Mouse (Mus musculus) forebrain, embryonic 16.5 days (tissue): ENCODE measurements around the gene Spdya. TPM values are rescaled to one million over a fixed set of nuclear protein-coding genes. Genes with fewer than 3 reads are reported as not detected.

Experiments
- ATAC-seq: fragments of 200-750 bp; cut with Nextera tagmentation; 2 replicates; pipeline ENCODE4 v1.8.0; 2017; ENCODE audit warnings: mild to moderate bottlenecking, moderate library complexity
- H3K27ac ChIP-seq: fragments of 300-500 bp; sonication (generic); 2 replicates; pipeline ENCODE4 v1.5.1; 2014; ENCODE audit warnings: low read length, control low read depth
- H3K27me3 ChIP-seq: fragments of 300-500 bp; sonication (generic); replicated peaks from 2 replicates; pipeline ENCODE4 v1.6.1; 2014; ENCODE audit warnings: low read length; ENCODE audit not compliant: control insufficient read depth, insufficient read depth
- H3K36me3 ChIP-seq: fragments of 300-500 bp; sonication (generic); 2 replicates; pipeline ENCODE4 v1.6.1; 2014; ENCODE audit not compliant: control insufficient read depth, insufficient read depth
- H3K4me1 ChIP-seq: fragments of 300-500 bp; sonication (generic); replicated peaks from 2 replicates; pipeline ENCODE4 v1.6.1; 2014; ENCODE audit warnings: low read length; ENCODE audit not compliant: control insufficient read depth, insufficient read depth
- H3K4me2 ChIP-seq: fragments of 300-500 bp; sonication (generic); 2 replicates; pipeline ENCODE4 v1.6.1; 2014; ENCODE audit warnings: mild to moderate bottlenecking, low read length, control low read depth
- H3K4me3 ChIP-seq: fragments of 300-500 bp; sonication (generic); replicated peaks from 2 replicates; pipeline ENCODE4 v1.5.1; 2014; ENCODE audit warnings: mild to moderate bottlenecking, low read length, control low read depth
- H3K9ac ChIP-seq: fragments of 300-500 bp; sonication (generic); replicated peaks from 2 replicates; pipeline ENCODE4 v1.6.1; 2014; ENCODE audit warnings: low read depth, low read length, control low read depth
- H3K9me3 ChIP-seq: fragments of 300-500 bp; sonication (generic); 2 replicates; pipeline ENCODE4 v1.6.1; 2016; ENCODE audit warnings: low read length; ENCODE audit not compliant: control insufficient read depth
- WGBS: fragments of 180-500 bp; shearing (Covaris S2); extraction: QIAGEN DNeasy Blood & Tissue Kit; methylation state at CpG from one replicate; pipeline ENCODE4 v1.1.7; 2014; 5-methylcytosine and 5-hydroxymethylcytosine counted together
- polyA plus RNA-seq: library from polyadenylated mRNA; unstranded; fragments of >200 nt; fragmentation: Nextera tagmentation; extraction: Ambion mirVana; gene quantifications from 2 replicates; pipeline ENCODE4 v1.2.1, GENCODE M21; 2015

The Spdya gene
- polyA plus RNA-seq, 1 experiment from 2014 or later: 1.6 TPM

DNA sequence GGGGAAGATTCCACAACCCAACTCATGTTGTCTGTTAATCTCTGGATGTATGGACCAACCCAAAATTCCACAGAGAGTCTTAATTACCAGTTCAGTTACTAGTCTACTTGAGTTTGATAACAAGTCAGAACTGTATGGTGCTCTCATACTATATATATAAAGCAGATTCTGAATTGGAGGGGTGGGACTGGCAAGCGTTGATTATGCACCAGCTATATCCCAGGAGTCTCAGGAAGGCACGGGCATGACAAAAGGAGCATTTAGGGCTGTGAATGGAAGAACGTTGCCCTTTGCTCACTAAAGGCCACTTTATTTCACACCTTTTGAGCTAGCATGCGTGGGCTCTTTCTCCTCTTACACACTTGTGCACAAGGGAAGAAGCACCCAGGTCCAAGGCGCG is 511 bp upstream of the Spdya start:
- Histone ChIP-seq H3K9me3 (no peaks in the 10 kb centered on the region), H3K4me2 (peak overlapping the region; percentile 88), H3K4me1 (peaks cover 8% of the 10 kb centered on the region), H3K9ac (peak overlapping the region; percentile 83), H3K36me3 (no peaks in the 10 kb centered on the region), H3K4me3 (peak overlapping the region; percentile 79), H3K27ac (no peak overlapping the region), H3K27me3 (peaks cover 5% of the 10 kb centered on the region; the same call in 1 of the 2 replicates)
- peak; percentile 51 for ATAC-seq
- 5% methylated on average over 6 of the region's 6 CpGs for WGBS

DNA sequence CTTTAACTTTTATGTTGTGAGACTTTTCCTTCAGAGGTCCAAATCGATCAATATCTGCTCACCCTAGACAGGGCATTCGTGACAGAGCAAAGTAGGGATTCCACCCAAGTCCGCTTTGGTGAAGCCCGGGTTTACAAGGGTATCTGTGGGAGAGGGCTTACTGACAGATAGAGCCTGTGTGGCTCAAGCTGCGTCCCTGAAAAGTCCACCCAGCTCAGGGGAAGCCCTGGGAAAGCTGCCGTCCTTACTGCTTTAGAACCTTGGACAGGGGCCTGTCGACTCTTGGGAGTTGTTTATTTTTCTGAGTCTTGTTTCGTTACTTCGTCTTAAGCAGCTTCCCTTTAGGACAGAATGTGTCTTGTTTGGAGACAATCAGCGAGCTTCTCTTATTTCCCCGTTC is 1.0 kb downstream of the Spdya start:
- Histone ChIP-seq H3K36me3 (no peaks in the 10 kb centered on the region), H3K27me3 (peaks cover 5% of the 10 kb centered on the region; the same call in 1 of the 2 replicates), H3K4me2 (peak overlapping the region; percentile 88), H3K4me1 (peaks cover 8% of the 10 kb centered on the region), H3K4me3 (peak overlapping the region; percentile 79; the same call in 1 of the 2 replicates), H3K27ac (no peak overlapping the region), H3K9me3 (no peaks in the 10 kb centered on the region), H3K9ac (peak overlapping the region; percentile 83; the same call in 1 of the 2 replicates)
- ATAC-seq: no peak
- 15% methylated on average over 11 of the region's 11 CpGs for WGBS

DNA sequence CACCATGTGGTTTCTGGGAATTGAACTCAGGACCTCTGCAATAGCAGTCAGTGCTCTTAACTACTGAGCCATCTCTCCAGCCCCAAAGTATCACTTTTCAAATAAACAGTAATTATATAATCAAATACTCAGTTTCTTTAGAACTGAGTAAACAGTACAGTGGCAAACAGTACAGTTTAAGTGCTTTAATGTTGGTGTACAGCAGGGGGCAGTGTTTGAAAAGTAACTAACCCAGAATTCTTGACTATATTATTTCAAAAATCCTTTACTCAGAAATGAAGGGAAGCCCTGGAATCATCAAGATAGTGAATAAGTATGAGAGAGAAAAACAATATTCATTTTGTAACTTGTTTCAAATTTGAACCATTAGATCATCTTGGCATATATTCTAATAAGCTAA is 9.8 kb downstream of the Spdya start:
- no peaks in the 10 kb centered on the region for H3K9me3 ChIP-seq
- no peak overlapping the region for H3K9ac ChIP-seq
- H3K27me3 ChIP-seq: no peaks in the 10 kb centered on the region
- no peak for ATAC-seq
- no peak overlapping the region for H3K27ac ChIP-seq
- H3K36me3 ChIP-seq: no peaks in the 10 kb centered on the region
- no peak overlapping the region for H3K4me2 ChIP-seq
- no peaks in the 10 kb centered on the region for H3K4me1 ChIP-seq
- no peak overlapping the region for H3K4me3 ChIP-seq

DNA sequence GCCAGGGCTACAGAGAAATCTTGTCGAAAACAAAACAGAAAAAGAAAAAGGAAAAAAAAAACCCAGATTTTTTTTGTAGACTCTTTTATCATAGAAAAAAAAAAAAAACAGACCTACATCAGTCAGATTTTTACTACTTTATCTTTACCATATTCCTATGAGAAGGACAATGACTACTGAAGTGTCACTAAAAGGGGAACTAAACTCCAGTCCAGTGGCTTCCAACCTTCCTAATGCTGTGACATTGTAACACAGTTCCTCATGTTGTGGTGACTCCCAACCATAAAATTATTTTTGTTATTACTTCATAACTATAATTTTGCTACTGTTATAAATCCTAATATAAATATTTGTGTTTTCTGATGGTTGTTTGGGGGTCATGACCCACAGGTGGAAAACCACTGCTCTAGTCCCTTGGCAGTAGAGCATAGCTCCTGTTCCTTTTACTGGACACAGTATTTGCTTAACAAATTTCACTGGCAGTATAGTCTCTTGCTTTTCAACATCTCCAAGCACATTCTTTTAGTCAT is 27.4 kb downstream of the Spdya start:
- H3K9ac ChIP-seq: no peak overlapping the region
- H3K4me1 ChIP-seq: no peaks in the 10 kb centered on the region
- no peaks in the 10 kb centered on the region for H3K9me3 ChIP-seq
- H3K27ac ChIP-seq: no peak overlapping the region
- no peaks in the 10 kb centered on the region for H3K27me3 ChIP-seq
- H3K4me3 ChIP-seq: no peak overlapping the region
- no peak overlapping the region for H3K4me2 ChIP-seq
- ATAC-seq: no peak
- no peaks in the 10 kb centered on the region for H3K36me3 ChIP-seq
- 100% methylated on average over 1 of the region's 1 CpGs for WGBS

DNA sequence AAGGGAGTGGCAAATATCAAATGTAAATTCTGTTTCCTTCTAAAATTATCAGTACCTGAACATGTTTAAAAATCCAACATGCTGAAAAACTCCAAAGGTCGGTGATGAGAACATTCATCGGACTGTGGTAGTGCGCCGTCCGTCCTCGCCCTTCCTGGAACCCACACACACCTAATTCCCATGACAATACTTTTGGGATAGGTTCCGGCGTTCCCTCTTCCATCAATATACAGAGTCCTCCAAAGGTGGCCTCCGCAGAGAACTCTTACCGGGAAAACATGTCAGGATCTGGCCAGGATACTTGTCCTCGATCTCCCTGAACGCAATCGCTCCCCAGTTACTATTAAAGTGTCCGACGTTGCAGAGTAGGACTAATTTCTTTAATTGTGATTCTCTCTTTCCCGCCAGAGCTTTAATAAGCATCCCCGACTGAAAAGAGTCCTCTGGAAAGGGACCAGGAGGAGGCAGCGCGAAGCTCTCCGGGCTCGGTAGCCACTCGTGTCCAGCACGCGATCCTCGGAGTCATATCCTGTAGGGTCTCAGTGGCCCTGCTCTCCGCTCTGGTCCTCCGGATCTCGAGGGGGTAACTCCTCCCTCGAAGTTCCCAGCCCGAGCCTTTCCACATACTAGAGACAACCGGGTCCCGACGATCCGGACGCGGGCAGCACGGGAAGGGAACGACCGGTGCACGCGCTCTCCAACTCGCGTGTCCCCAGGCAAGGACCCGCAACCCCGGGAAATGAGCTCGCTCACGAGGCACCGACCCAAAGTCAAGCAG is 46.2 kb downstream of the Spdya start:
- WGBS: under 1% methylated on average over 48 of the region's 48 CpGs
- peak; percentile 80; the same call in 1 of the 2 replicates for ATAC-seq
- H3K27me3 ChIP-seq: no peaks in the 10 kb centered on the region; the same call in 1 of the 2 replicates
- H3K9me3 ChIP-seq: no peaks in the 10 kb centered on the region
- no peaks in the 10 kb centered on the region for H3K36me3 ChIP-seq
- H3K4me2 ChIP-seq: peak overlapping the region; percentile 98
- peak overlapping the region; percentile 62 for H3K27ac ChIP-seq
- H3K4me1 ChIP-seq: peaks cover 26% of the 10 kb centered on the region
- H3K9ac ChIP-seq: peak overlapping the region; percentile 79
- H3K4me3 ChIP-seq: peak overlapping the region; percentile 89

DNA sequence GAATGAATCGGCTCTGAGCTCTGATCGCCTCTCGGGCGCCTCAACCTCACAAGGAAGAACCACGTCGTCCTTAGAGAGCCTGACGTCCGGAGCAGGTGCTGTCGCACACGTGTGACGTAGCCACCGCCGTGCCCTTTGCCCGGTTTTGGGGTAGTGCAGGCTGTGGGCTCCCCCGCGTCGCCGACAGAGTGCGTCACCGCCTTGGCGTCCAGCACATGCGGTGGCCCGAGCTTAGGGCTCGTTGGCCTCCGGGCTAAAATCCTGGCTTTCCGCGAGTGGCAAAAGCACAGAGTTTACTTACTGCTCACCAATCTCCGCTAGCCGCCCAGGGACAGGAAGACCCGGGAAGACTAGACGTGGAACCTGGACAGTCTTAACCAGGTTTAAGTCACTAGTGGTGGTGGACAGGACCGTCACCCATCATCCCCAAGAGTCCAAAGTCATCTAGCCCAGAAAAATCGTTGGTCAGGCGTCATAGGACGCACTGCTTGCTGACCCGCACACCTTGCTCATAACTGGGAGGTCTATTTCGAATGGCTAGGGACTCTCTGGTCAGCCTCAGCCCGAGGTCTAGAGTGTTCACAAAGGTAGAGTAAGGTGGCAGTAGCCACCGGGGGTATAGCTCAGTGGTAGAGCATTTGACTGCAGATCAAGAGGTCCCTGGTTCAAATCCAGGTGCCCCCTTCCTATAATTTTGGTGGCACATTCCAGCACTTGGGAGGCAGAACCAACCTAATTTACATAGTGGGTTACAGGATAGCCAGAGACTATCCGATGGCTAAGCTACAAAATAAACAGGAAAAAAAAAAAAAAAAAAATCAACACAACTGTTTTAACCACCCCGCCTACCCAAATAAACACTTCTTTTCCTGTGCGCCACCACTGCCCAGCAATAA is 47.0 kb downstream of the Spdya start:
- Histone ChIP-seq H3K9me3 (no peaks in the 10 kb centered on the region), H3K4me2 (peak overlapping the region; percentile 98), H3K27ac (peak overlapping the region; percentile 62), H3K27me3 (no peaks in the 10 kb centered on the region; the same call in 1 of the 2 replicates), H3K9ac (peak overlapping the region; percentile 79), H3K4me3 (peak overlapping the region; percentile 89), H3K36me3 (no peaks in the 10 kb centered on the region), H3K4me1 (peaks cover 26% of the 10 kb centered on the region)
- peak; percentile 99 for ATAC-seq
- 6% methylated on average over 42 of the region's 42 CpGs for WGBS

DNA sequence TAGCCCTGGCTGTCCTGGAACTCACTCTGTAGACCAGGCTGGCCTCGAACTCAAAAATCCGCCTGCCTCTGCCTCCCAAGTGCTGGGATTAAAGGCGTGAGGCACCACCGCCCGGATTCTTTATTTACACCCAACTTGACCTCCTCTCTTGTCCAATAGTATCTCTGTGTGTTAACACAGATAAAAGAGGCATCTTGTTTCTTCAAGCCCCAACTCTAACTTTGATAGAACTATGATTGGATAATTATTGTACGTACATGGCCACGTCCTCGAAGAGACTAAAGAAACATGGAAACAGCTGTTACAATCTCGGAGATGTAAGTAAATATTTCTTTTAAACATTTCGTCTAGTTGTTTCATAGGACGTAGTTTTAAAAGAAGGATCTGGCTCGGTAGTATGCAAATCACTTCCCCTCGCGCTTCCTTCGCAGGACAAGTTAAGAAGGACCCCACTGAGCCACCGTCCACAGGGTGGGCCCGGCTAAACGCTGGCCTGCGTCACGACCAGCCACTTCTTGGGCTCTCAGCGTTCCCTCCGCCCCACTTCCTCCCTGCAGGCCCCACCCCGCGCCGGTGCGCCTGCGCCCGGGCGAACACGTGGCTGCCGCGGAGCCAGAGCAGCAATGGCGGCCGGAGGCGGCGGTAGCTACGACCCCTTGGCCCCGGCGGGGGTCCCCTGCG is 63.9 kb downstream of the Spdya start, which contains the start of gene Wdr43:
Gene Wdr43, plus strand, starts transcription at position 258 of the 681 bp plus-strand sequence.
- Histone ChIP-seq H3K4me1 (peaks cover 17% of the 10 kb centered on the region), H3K4me3 (peak within 1 kb of the TSS; percentile 89), H3K4me2 (peak within 1 kb of the TSS; percentile 93), H3K27ac (peak within 1 kb of the TSS; percentile 34; the same call in 1 of the 2 replicates), H3K9me3 (no peaks in the 10 kb centered on the region), H3K9ac (peak within 1 kb of the TSS; percentile 81), H3K36me3 (no peaks in the 10 kb centered on the region), H3K27me3 (no peaks in the 10 kb centered on the region)
- 6% methylated on average over 40 of the region's 40 CpGs for WGBS
- peak; percentile 100 for ATAC-seq

DNA sequence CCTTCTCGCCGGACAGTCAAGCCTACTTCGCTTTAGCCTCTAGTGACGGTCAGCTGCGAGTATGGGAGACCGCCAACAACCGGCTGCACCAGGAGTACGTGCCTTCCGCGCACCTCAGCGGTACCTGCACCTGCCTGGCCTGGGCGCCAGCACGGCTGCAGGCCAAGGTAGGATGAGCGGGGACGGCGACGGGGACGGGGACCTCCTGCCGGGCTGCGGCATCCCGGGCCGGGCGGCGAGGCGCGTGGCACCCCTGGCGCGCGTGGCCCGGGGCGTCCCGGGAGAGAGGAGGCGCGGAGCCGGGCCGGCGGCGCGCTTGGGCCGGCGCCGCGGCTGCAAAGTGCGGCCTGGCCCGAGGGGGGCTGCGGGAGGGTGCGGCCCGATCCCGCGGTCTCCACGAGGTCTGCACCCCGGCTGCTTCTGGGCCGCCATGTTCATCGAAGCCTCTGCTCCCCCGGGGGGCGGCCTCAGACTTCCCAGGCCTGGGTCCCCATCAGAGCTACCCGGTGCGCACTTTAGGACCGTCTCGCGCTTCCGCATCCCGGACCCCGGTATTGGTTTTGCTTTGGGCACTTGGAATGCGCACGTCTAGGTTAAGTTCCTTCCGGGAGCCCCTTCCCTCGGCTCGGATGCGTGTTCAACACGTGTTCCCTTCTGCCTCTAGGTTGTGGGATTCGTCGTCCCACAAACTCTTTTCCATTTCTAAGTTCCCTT is 64.6 kb downstream of the Spdya start:
- no peaks in the 10 kb centered on the region for H3K36me3 ChIP-seq
- H3K4me1 ChIP-seq: peaks cover 17% of the 10 kb centered on the region
- WGBS: under 1% methylated on average over 73 of the region's 73 CpGs
- ATAC-seq: peak; percentile 72
- H3K27me3 ChIP-seq: no peaks in the 10 kb centered on the region
- peak overlapping the region; percentile 34; the same call in 1 of the 2 replicates for H3K27ac ChIP-seq
- H3K9me3 ChIP-seq: no peaks in the 10 kb centered on the region
- peak overlapping the region; percentile 89 for H3K4me3 ChIP-seq
- H3K9ac ChIP-seq: peak overlapping the region; percentile 81
- H3K4me2 ChIP-seq: peak overlapping the region; percentile 93
